Mouse (Mus musculus): ENCODE measurements around the gene Tstd1. TPM values are rescaled to one million over a fixed set of nuclear protein-coding genes. Genes with fewer than 3 reads are reported as not detected.

The Tstd1 gene
- polyA plus RNA-seq, 1 experiment from 2014 or later, result 3.1 TPM

GRCm38 (mm10) chr1:171388376-171389102 is 30.1 kb upstream of the Tstd1 start, which contains the start of gene Arhgap30:
TSS of gene Arhgap30 (plus strand) at chr1:171388954.
- peaks cover 24% of the 10 kb centered on the region for H3K4me1 ChIP-seq
- H3K36me3 ChIP-seq, result no peaks in the 10 kb centered on the region
- H3K4me2 ChIP-seq, result peak within 1 kb of the TSS; percentile 62
- peak; percentile 47; the same call in 1 of the 2 replicates for ATAC-seq
- H3K27me3 ChIP-seq (replicated peaks), result peaks cover 17% of the 10 kb centered on the region
- H3K27ac ChIP-seq, result peak within 1 kb of the TSS; percentile 52
- no peaks in the 10 kb centered on the region for H3K9me3 ChIP-seq (replicated peaks)
- 26% methylated on average over 15 of the region's 15 CpGs for WGBS (ENCODE audit: insufficient replicate concordance)
- H3K4me3 ChIP-seq, result peak within 1 kb of the TSS; percentile 39
- peak within 1 kb of the TSS; percentile 45; the same call in 1 of the 2 replicates for H3K9ac ChIP-seq

GRCm38 (mm10) chr1:171390101-171390500 is 28.6 kb upstream of the Tstd1 start:
- H3K27me3 ChIP-seq (replicated peaks), result peaks cover 10% of the 10 kb centered on the region
- H3K9ac ChIP-seq, result no peak overlapping the region
- WGBS (ENCODE audit: insufficient replicate concordance), result 44% methylated on average over 3 of the region's 4 CpGs
- no peaks in the 10 kb centered on the region for H3K9me3 ChIP-seq (replicated peaks)
- 0 out of 2 replicates have a peak overlapping the region, but pooled peaks have one; percentile 52 for H3K27ac ChIP-seq
- H3K4me2 ChIP-seq, result peak overlapping the region; percentile 62; the same call in 1 of the 2 replicates
- ATAC-seq, result no peak
- H3K4me1 ChIP-seq, result peaks cover 24% of the 10 kb centered on the region
- no peak overlapping the region for H3K4me3 ChIP-seq
- H3K36me3 ChIP-seq, result no peaks in the 10 kb centered on the region

GRCm38 (mm10) chr1:171401821-171402220 is 16.9 kb upstream of the Tstd1 start:
- Histone ChIP-seq H3K27ac (no peak overlapping the region), H3K4me3 (no peak overlapping the region), H3K4me2 (no peak overlapping the region), H3K9ac (no peak overlapping the region), H3K36me3 (no peaks in the 10 kb centered on the region), H3K27me3 (replicated peaks) (0 out of 2 replicates have a peak, but pooled peaks cover 3% of the 10 kb centered on the region), H3K4me1 (no peaks in the 10 kb centered on the region), H3K9me3 (replicated peaks) (no peaks in the 10 kb centered on the region)
- ATAC-seq, result no peak
- 77% methylated on average over 4 of the region's 4 CpGs for WGBS (ENCODE audit: insufficient replicate concordance)

- Histone ChIP-seq H3K27ac (no peak overlapping the region), H3K9me3 (replicated peaks) (no peaks in the 10 kb centered on the region), H3K4me3 (no peak overlapping the region), H3K36me3 (no peaks in the 10 kb centered on the region), H3K9ac (no peak overlapping the region), H3K27me3 (replicated peaks) (peaks cover 14% of the 10 kb centered on the region; the same call in 1 of the 2 replicates), H3K4me1 (no peaks in the 10 kb centered on the region), H3K4me2 (no peak overlapping the region)
- ATAC-seq, result no peak
- 71% methylated on average over 9 of the region's 9 CpGs for WGBS (ENCODE audit: insufficient replicate concordance)
Measured at GRCm38 (mm10) chr1:171402991-171403390, 15.7 kb upstream of the Tstd1 start.

- Histone ChIP-seq H3K27ac (no peak overlapping the region), H3K4me3 (no peak overlapping the region), H3K36me3 (no peaks in the 10 kb centered on the region), H3K4me2 (no peak overlapping the region), H3K9me3 (replicated peaks) (no peaks in the 10 kb centered on the region), H3K4me1 (peaks cover 1% of the 10 kb centered on the region), H3K27me3 (replicated peaks) (peaks cover 26% of the 10 kb centered on the region; the same call in 1 of the 2 replicates), H3K9ac (no peak overlapping the region)
- 64% methylated on average over 5 of the region's 5 CpGs for WGBS (ENCODE audit: insufficient replicate concordance)
- ATAC-seq, result no peak
Measured at GRCm38 (mm10) chr1:171407263-171407662, 11.4 kb upstream of the Tstd1 start.

- no peak overlapping the region for H3K27ac ChIP-seq
Measured at GRCm38 (mm10) chr1:171410231-171410630, 8.4 kb upstream of the Tstd1 start.

GRCm38 (mm10) chr1:171410947-171411484 is 7.7 kb upstream of the Tstd1 start, which contains the start of gene Usf1:
TSS of gene Usf1 (plus strand) at chr1:171411313.
- Histone ChIP-seq H3K4me2 (peak within 1 kb of the TSS; percentile 78), H3K9ac (peak within 1 kb of the TSS; percentile 92), H3K4me1 (peaks cover 26% of the 10 kb centered on the region), H3K36me3 (peaks cover 16% of the 10 kb centered on the region), H3K4me3 (peak within 1 kb of the TSS; percentile 93), H3K27ac (peak within 1 kb of the TSS; percentile 82), H3K27me3 (replicated peaks) (peaks cover 26% of the 10 kb centered on the region; the same call in 1 of the 2 replicates), H3K9me3 (replicated peaks) (no peaks in the 10 kb centered on the region)
- WGBS (ENCODE audit: insufficient replicate concordance), result 2% methylated on average over 36 of the region's 36 CpGs
- peak; percentile 96 for ATAC-seq

More at GRCm38 (mm10) chr1:171410231-171410630, 8.4 kb upstream of the Tstd1 start:
- Histone ChIP-seq H3K4me2 (no peak overlapping the region), H3K36me3 (peaks cover 8% of the 10 kb centered on the region), H3K9me3 (replicated peaks) (no peaks in the 10 kb centered on the region), H3K9ac (no peak overlapping the region), H3K4me3 (no peak overlapping the region), H3K4me1 (peaks cover 26% of the 10 kb centered on the region), H3K27me3 (replicated peaks) (peaks cover 26% of the 10 kb centered on the region; the same call in 1 of the 2 replicates)
- WGBS (ENCODE audit: insufficient replicate concordance), result 83% methylated on average over 1 of the region's 1 CpGs
- ATAC-seq, result no peak

GRCm38 (mm10) chr1:171411492-171411941 is 7.2 kb upstream of the Tstd1 start:
- peak overlapping the region; percentile 92 for H3K9ac ChIP-seq

GRCm38 (mm10) chr1:171412001-171412441 is 6.7 kb upstream of the Tstd1 start:
- Histone ChIP-seq H3K4me1 (peaks cover 30% of the 10 kb centered on the region), H3K27me3 (replicated peaks) (peaks cover 22% of the 10 kb centered on the region; the same call in 1 of the 2 replicates), H3K9ac (peak overlapping the region; percentile 92), H3K27ac (peak overlapping the region; percentile 82), H3K4me2 (peak overlapping the region; percentile 78), H3K4me3 (peak overlapping the region; percentile 93), H3K9me3 (replicated peaks) (no peaks in the 10 kb centered on the region), H3K36me3 (peaks cover 26% of the 10 kb centered on the region)
- ATAC-seq, result 0 out of 2 replicates have a peak, but pooled peaks have one; percentile 22
- WGBS (ENCODE audit: insufficient replicate concordance), result 1% methylated on average over 20 of the region's 20 CpGs

More at GRCm38 (mm10) chr1:171411492-171411941, 7.2 kb upstream of the Tstd1 start:
- Histone ChIP-seq H3K27ac (peak overlapping the region; percentile 82), H3K9me3 (replicated peaks) (no peaks in the 10 kb centered on the region), H3K4me3 (peak overlapping the region; percentile 93), H3K4me1 (peaks cover 30% of the 10 kb centered on the region), H3K4me2 (peak overlapping the region; percentile 78), H3K27me3 (replicated peaks) (peaks cover 25% of the 10 kb centered on the region; the same call in 1 of the 2 replicates), H3K36me3 (peaks cover 21% of the 10 kb centered on the region)
- ATAC-seq, result peak; percentile 71
- under 1% methylated on average over 38 of the region's 39 CpGs for WGBS (ENCODE audit: insufficient replicate concordance)

GRCm38 (mm10) chr1:171412446-171412845 is 6.2 kb upstream of the Tstd1 start:
- Histone ChIP-seq H3K27me3 (replicated peaks) (peaks cover 17% of the 10 kb centered on the region; the same call in 1 of the 2 replicates), H3K4me1 (peaks cover 30% of the 10 kb centered on the region), H3K9me3 (replicated peaks) (no peaks in the 10 kb centered on the region), H3K27ac (peak overlapping the region; percentile 10; the same call in 1 of the 2 replicates), H3K9ac (peak overlapping the region; percentile 92), H3K36me3 (peaks cover 30% of the 10 kb centered on the region), H3K4me3 (peak overlapping the region; percentile 93), H3K4me2 (peak overlapping the region; percentile 78)
- 60% methylated on average over 3 of the region's 3 CpGs for WGBS (ENCODE audit: insufficient replicate concordance)
- no peak for ATAC-seq

- 73% methylated on average over 8 of the region's 8 CpGs for WGBS (ENCODE audit: insufficient replicate concordance)
- Histone ChIP-seq H3K36me3 (peaks cover 41% of the 10 kb centered on the region), H3K27ac (no peak overlapping the region), H3K27me3 (replicated peaks) (peaks cover 7% of the 10 kb centered on the region; the same call in 1 of the 2 replicates), H3K4me2 (no peak overlapping the region), H3K4me1 (peaks cover 30% of the 10 kb centered on the region), H3K9ac (no peak overlapping the region), H3K9me3 (replicated peaks) (no peaks in the 10 kb centered on the region), H3K4me3 (no peak overlapping the region)
- ATAC-seq, result no peak
Measured at GRCm38 (mm10) chr1:171413608-171414007, 5.1 kb upstream of the Tstd1 start.

Measured in liver, embryonic 12.5 days (tissue).